Mouse (Mus musculus) ES-E14 (cell line): ENCODE measurements at regions not wholly inside any gene's neighbourhood (a gene's known extent, or its start where the extent isn't known, plus 50 kb on each side); places are given as distances from the start of the nearest gene placed in this dataset.

Experiments
- DNase-seq: peaks from one replicate; pipeline ENCODE4 v3.0.0-alpha.2; 2013; ENCODE audit warnings: low read depth, low spot score
- H3K27ac ChIP-seq: 2 replicates; pipeline ENCODE4 v1.5.1; 2012; ENCODE audit warnings: low read depth, mild to moderate bottlenecking, low read length, moderate library complexity, mixed read lengths; ENCODE audit not compliant: poor library complexity, insufficient read depth, severe bottlenecking
- H3K36me3 ChIP-seq: 2 replicates; pipeline ENCODE4 v1.6.1; 2012; ENCODE audit warnings: mild to moderate bottlenecking, low read length, moderate library complexity, mixed read lengths; ENCODE audit not compliant: control insufficient read depth, poor library complexity, insufficient read depth, severe bottlenecking
- H3K4me1 ChIP-seq, 2 experiments: fragments of 150-350 bp in 1 of 2; sonication (generic) in 1 of 2; 2 replicates each; pipeline ENCODE4 v1.6.1; 2012; ENCODE audit warnings: low read length in 2 of 2, mild to moderate bottlenecking in 1 of 2, mixed read lengths in 1 of 2; ENCODE audit not compliant: control insufficient read depth in 2 of 2, insufficient read depth in 2 of 2, poor library complexity in 1 of 2
- H3K4me3 ChIP-seq, 2 experiments: fragments of 150-350 bp in 1 of 2; sonication (generic) in 1 of 2; 2 replicates each; pipeline ENCODE4 v1.5.1; 2012; ENCODE audit warnings: low read length in 2 of 2, low read depth in 1 of 2, mild to moderate bottlenecking in 1 of 2, mixed read lengths in 1 of 2; ENCODE audit not compliant: insufficient read depth in 1 of 2, poor library complexity in 1 of 2, severe bottlenecking in 1 of 2
- H3K9ac ChIP-seq: 2 replicates; pipeline ENCODE4 v1.6.1; 2012; ENCODE audit warnings: low read depth, mild to moderate bottlenecking, low read length, mixed read lengths; ENCODE audit not compliant: poor library complexity, insufficient read depth, severe bottlenecking
- H3K9me3 ChIP-seq: fragments of 150-350 bp; sonication (generic); 2 replicates; pipeline ENCODE4 v1.6.1; 2012; ENCODE audit warnings: low read depth, mild to moderate bottlenecking, low read length; ENCODE audit not compliant: control insufficient read depth, insufficient read depth
- CHD2 ChIP-seq: IDR thresholded peaks from 2 replicates; pipeline ENCODE4 v1.6.1; 2014; ENCODE audit warnings: mild to moderate bottlenecking, low read depth, low read length, inconsistent platforms
- HCFC1 ChIP-seq: IDR thresholded peaks from 2 replicates; pipeline ENCODE4 v1.6.1; 2012; ENCODE audit warnings: low read length, inconsistent platforms, borderline replicate concordance; ENCODE audit not compliant: insufficient read depth
- MAFK ChIP-seq: IDR thresholded peaks from 2 replicates; pipeline ENCODE4 v1.6.1; 2014; ENCODE audit warnings: mild to moderate bottlenecking, low read depth, low read length, inconsistent platforms; ENCODE audit not compliant: insufficient read depth
- ZC3H11A ChIP-seq: IDR thresholded peaks from 2 replicates; pipeline ENCODE4 v1.6.1; 2012; ENCODE audit warnings: low read depth, mild to moderate bottlenecking, inconsistent platforms, low read length, borderline replicate concordance
- ZNF384 ChIP-seq: IDR thresholded peaks from 2 replicates; pipeline ENCODE4 v1.6.1; 2012; ENCODE audit warnings: low read depth, low read length, inconsistent platforms
- in situ Hi-C, 2 experiments: fragments of 600-800 bp; cut with MboI; formaldehyde crosslinking; loops; one replicate each; pipeline ENCODE4 v1.15.1; 2025; ENCODE audit warnings: low sequenced_read_pairs in 2 of 2, inconsistent platforms in 1 of 2; ENCODE audit not compliant: unreplicated experiment in 2 of 2

DNA sequence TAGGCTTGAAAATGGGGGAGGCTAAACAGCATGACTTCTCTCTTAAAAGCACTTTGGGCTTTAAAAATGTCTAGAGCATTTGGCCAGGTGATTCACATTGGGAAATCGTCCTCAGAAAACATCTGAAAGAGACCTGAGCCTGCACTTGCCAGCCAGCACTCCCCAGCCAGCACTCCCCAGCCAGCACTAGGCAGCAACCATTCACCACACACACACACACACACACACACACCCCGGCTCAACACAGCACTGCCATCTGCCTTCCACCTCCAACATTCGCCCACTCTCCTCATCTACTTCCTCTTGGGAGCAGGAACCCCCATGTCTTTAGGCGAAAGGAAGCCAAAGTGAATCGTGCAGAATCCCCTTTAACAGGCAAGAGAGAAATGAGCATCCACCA lies 85.4 kb downstream of the Atp23 start:
- in situ Hi-C loops = no loop called here
- H3K4me1 ChIP-seq = no peaks in the 10 kb centered on the region
- DNase-seq = no peak
- no peak for TF ChIP-seq HCFC1
- TF ChIP-seq ZNF384 = no peak
- no peak for TF ChIP-seq MAFK
- TF ChIP-seq CHD2 = no peak
- no peak for TF ChIP-seq ZC3H11A
- H3K27ac ChIP-seq = no peak overlapping the region
- H3K9ac ChIP-seq = no peak overlapping the region
- H3K36me3 ChIP-seq = no peaks in the 10 kb centered on the region
- no peaks in the 10 kb centered on the region for H3K9me3 ChIP-seq
- H3K4me3 ChIP-seq = no peak overlapping the region

DNA sequence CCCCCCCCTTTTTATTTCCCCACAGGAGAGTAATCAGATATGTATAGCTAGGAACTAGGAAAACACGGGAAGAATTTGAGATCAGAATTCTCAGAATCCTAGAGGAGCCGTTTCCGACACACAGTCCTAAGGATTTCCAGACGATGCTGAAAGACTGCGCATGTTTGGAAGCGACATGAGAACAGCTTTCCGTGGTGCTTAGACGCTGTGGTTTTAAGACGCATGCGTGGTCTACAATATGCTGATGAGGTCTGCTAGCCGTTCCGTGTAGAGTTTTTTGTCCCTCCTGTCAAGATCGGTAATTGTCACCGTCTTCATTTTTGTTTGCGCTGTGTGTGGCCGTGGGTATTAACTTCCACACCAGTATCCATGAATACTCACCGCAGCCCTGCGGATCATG lies 86.2 kb downstream of the Atp23 start:
- peaks cover 0 to 3% of the 10 kb centered on the region in 2 experiments; a peak in 1 of 4 replicates for H3K4me1 ChIP-seq
- TF ChIP-seq ZC3H11A (no peak), ZNF384 (no peak), MAFK (no peak), CHD2 (no peak), HCFC1 (no peak)

DNA sequence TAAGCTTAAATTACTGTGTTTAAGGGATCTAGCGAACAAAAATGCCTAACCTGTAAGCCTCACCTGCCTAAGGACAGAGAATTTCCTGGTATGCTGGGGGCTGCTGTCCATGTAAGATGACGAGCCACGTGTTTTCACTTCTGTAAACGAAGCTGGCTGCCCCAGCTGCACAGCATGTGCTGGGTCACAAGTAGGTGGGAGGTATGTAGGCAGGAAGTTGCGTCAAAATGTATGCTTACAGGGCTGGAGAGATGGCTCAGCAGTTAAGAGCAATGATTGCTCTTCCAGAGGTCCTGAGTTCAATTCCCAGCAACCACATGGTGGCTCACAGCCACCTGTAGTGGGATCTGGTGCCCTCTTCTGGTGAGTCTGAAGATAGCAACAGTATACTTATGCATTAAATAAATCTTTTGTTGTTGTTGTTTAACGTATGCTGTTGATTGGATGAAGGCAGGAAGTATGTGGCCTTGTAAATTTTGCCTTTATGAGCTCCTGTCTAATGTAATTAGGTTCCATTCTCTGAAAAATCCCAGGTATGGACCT lies 88.0 kb downstream of the Atp23 start:
- Histone ChIP-seq H3K9ac (no peak overlapping the region), H3K4me3 (no peak overlapping the region), H3K36me3 (no peaks in the 10 kb centered on the region), H3K9me3 (no peaks in the 10 kb centered on the region), H3K4me1 (peaks cover 0 to 9% of the 10 kb centered on the region in 2 experiments; a peak in 1 of 4 replicates), H3K27ac (no peak overlapping the region)
- DNase-seq = no peak
- TF ChIP-seq MAFK = no peak
- TF ChIP-seq ZNF384 = no peak
- in situ Hi-C loops = no loop called here

More for the DNA sequence above, 86.2 kb downstream of the Atp23 start:
- no peak for DNase-seq
- Histone ChIP-seq H3K9me3 (no peaks in the 10 kb centered on the region), H3K9ac (no peak overlapping the region), H3K27ac (no peak overlapping the region), H3K4me3 (no peak overlapping the region), H3K36me3 (no peaks in the 10 kb centered on the region)
- in situ Hi-C loops = no loop called here

DNA sequence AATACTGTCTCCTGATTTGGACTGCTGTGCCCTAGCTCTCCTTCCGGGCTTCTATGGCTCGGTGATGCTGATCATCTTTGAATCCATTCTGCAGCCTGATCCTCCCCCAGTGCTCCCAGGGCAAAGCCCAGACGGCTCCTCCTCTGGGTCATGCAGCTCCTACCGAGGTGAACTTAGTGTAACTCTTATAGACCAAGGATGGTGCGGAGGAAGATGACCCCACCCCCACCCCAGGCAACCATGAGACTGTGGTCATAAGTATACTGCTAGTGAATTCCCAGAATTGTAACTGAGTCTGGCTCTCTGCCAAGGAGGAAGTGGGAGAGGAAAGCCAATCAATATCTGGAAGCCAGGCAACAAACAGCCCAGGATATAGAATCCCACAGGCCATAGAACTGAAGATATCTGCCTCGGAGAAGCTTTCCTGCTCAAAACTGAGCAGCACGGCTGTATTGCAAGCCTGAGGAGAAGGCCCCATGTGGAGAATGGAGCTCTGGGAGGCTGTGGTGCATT lies 88.9 kb downstream of the Atp23 start:
- H3K36me3 ChIP-seq = no peaks in the 10 kb centered on the region
- DNase-seq = no peak
- H3K9me3 ChIP-seq = no peaks in the 10 kb centered on the region
- H3K4me1 ChIP-seq = peaks cover 0 to 9% of the 10 kb centered on the region in 2 experiments; a peak in 1 of 4 replicates
- no peak overlapping the region for H3K4me3 ChIP-seq
- TF ChIP-seq ZNF384 = no peak
- no peak for TF ChIP-seq HCFC1
- no peak for TF ChIP-seq ZC3H11A
- TF ChIP-seq MAFK = no peak
- no peak for TF ChIP-seq CHD2
- no peak overlapping the region for H3K9ac ChIP-seq
- no peak overlapping the region for H3K27ac ChIP-seq
- in situ Hi-C loops = no loop called here
